Comparison of ENCODE assay signal across 31 mouse cellular contexts in the genomic region with DNA sequence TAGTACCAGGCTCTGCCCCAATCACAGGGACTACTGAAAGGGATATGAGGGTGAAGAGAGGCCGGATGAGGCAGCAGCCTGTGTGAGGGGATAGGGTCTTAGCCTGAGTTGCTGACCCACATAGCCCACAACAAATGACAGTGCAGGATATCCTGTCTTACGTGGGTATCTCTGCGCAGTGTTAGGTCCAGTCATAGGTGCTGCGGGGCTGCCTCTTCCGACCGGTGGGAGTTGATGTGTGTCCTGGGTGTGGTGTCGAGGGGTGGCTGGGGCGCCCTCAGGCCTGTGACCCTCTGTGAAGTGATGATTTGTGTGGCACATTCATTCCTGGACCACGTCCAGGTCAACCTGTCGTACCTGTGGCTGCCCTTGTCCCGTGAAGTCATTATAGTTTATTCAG. TPM values are rescaled to one million over a fixed set of nuclear protein-coding genes. Genes with fewer than 3 reads are reported as not detected.
DNase-seq lines count a peak whose midpoint lies in the region; ATAC-seq and TF ChIP-seq lines count a peak whose summit lies in the region.
"Had no signal": no experiment of that assay in that cellular context is flagged by ENCODE, and none has a peak within 500 bp of the region (broad histone marks: within the 10 kb centered on the region; RNA-seq: fewer than 3 reads in every experiment).

No protein-coding gene starts in this region.

- H3K4me1 ChIP-seq in liver, embryonic 12.5 days = peaks cover 16% of the 10 kb centered on the region
- H3K4me1 ChIP-seq in liver, embryonic 14.5 days (replicated peaks; ENCODE audit: control insufficient read depth in 2 of 2, insufficient read depth in 2 of 2, low read length in 1 of 2) = no peaks in the 10 kb centered on the region
- no peaks in the 10 kb centered on the region for H3K4me1 ChIP-seq in stomach, postnatal 0 days (replicated peaks; ENCODE audit: control insufficient read depth, insufficient read depth)
- H3K4me1 ChIP-seq: embryonic facial prominence, embryonic 13.5 days; forebrain, embryonic 10.5 days; forebrain, embryonic 13.5 days; heart, embryonic 12.5 days; heart, embryonic 15.5 days; hindbrain, embryonic 13.5 days had no signal

- no peaks in the 10 kb centered on the region for H3K27me3 ChIP-seq in liver, embryonic 12.5 days (replicated peaks)
- no peaks in the 10 kb centered on the region for H3K27me3 ChIP-seq in liver, embryonic 14.5 days (ENCODE audit: control insufficient read depth, insufficient read depth, low read length)
- H3K27me3 ChIP-seq in stomach, postnatal 0 days (ENCODE audit: control insufficient read depth, insufficient read depth, low read length) = no peaks in the 10 kb centered on the region
- H3K27me3 ChIP-seq: CH12.LX; embryonic facial prominence, embryonic 13.5 days; forebrain, embryonic 13.5 days; heart, embryonic 12.5 days; heart, embryonic 15.5 days; hindbrain, embryonic 13.5 days had no signal

- TF ChIP-seq EP300 in liver, embryonic 14.5 days (IDR thresholded peaks at IDR 0.05; ENCODE audit: low read depth) = peak; percentile 23; the same call in 1 of the 2 replicates
- TF ChIP-seq EP300 in stomach, postnatal 0 days (optimal IDR thresholded peaks at IDR 0.05) = no peak

- no peak overlapping the region for H3K4me2 ChIP-seq in liver, embryonic 12.5 days
- H3K4me2 ChIP-seq in liver, embryonic 14.5 days (ENCODE audit: low read depth) = no peak overlapping the region
- H3K4me2 ChIP-seq in stomach, postnatal 0 days (replicated peaks; ENCODE audit: low read depth) = no peak overlapping the region
- H3K4me2 ChIP-seq: embryonic facial prominence, embryonic 13.5 days; forebrain, embryonic 13.5 days; heart, embryonic 12.5 days; heart, embryonic 15.5 days; hindbrain, embryonic 13.5 days had no signal

- H3K36me3 ChIP-seq in liver, embryonic 12.5 days = peaks cover 48% of the 10 kb centered on the region
- H3K36me3 ChIP-seq in liver, embryonic 14.5 days (replicated peaks; ENCODE audit: control insufficient read depth, insufficient read depth, low read depth) = peaks cover 39% of the 10 kb centered on the region
- no peaks in the 10 kb centered on the region for H3K36me3 ChIP-seq in stomach, postnatal 0 days (ENCODE audit: control insufficient read depth, insufficient read depth, low read length)
- H3K36me3 ChIP-seq: heart, embryonic 15.5 days had no signal

- WGBS in liver, embryonic 12.5 days (ENCODE audit: insufficient replicate concordance) = 81% methylated on average over 11 of the region's 11 CpGs
- 81% methylated on average over 11 of the region's 11 CpGs for WGBS in liver, embryonic 14.5 days (ENCODE audit: insufficient replicate concordance)
- 82% methylated on average over 11 of the region's 11 CpGs for WGBS in stomach, postnatal 0 days

- peak; percentile 31 for ATAC-seq in liver, embryonic 12.5 days
- ATAC-seq in liver, embryonic 14.5 days (ENCODE audit: insufficient read depth) = peak; percentile 36; the same call in 1 of the 2 replicates
- 0 out of 2 replicates have a peak, but pooled peaks have one; percentile 28 for ATAC-seq in stomach, postnatal 0 days (ENCODE audit: low FRiP score, low TSS enrichment)
- ATAC-seq: forebrain, embryonic 13.5 days; forebrain, embryonic 16.5 days; hindbrain, postnatal 0 days; Patski had no signal

- DNase-seq in adrenal gland, adult 8-10 months = peak; percentile 29
- DNase-seq in adrenal gland, adult 18-20 months (ENCODE audit: low spot score in 2 of 2) = no peak
- no peak for DNase-seq in liver
- DNase-seq in liver, embryonic 14.5 days (ENCODE audit: low read depth in 3 of 3, low spot score in 3 of 3) = no peak
- no peak for DNase-seq in stomach, postnatal 0 days (ENCODE audit: low spot score)
- no peak for DNase-seq in frontal cortex, postnatal 25 days (ENCODE audit: low spot score in 2 of 2)
- no peak for DNase-seq in ovary, postnatal 36 days (ENCODE audit: low spot score)
- DNase-seq: cerebellum, adult 11-12 months; cerebellum, adult 8-10 months; cerebellum, postnatal 10 days; cerebellum, postnatal 36 days; embryo, embryonic 11 days; gastrocnemius, postnatal 25 days; heart, adult 18-20 months; heart, postnatal 10 days; heart, postnatal 36 days had no signal

- H3K27ac ChIP-seq in liver, embryonic 12.5 days = peak overlapping the region; percentile 43; the same call in 1 of the 2 replicates
- no peak overlapping the region for H3K27ac ChIP-seq in liver, embryonic 14.5 days
- H3K27ac ChIP-seq in stomach, postnatal 0 days (replicated peaks) = no peak overlapping the region
- H3K27ac ChIP-seq: embryonic facial prominence, embryonic 10.5 days; embryonic facial prominence, embryonic 13.5 days; forebrain, embryonic 10.5 days; forebrain, embryonic 13.5 days; heart, embryonic 15.5 days; hindbrain, embryonic 10.5 days; hindbrain, embryonic 13.5 days; hindbrain, postnatal 0 days had no signal

- no peak overlapping the region for H3K4me3 ChIP-seq in liver, embryonic 12.5 days
- H3K4me3 ChIP-seq in liver, embryonic 14.5 days (ENCODE audit: insufficient read depth in 1 of 2, low read depth in 2 of 2, low read length in 2 of 2) = no peak overlapping the region
- no peak overlapping the region for H3K4me3 ChIP-seq in stomach, postnatal 0 days (ENCODE audit: low read depth, low read length)
- H3K4me3 ChIP-seq: embryonic facial prominence, embryonic 10.5 days; embryonic facial prominence, embryonic 13.5 days; erythroblast, embryonic 14.5 days; forebrain, embryonic 10.5 days; forebrain, embryonic 13.5 days; heart, embryonic 12.5 days; heart, embryonic 15.5 days; hindbrain, embryonic 10.5 days; hindbrain, embryonic 13.5 days had no signal

- TF ChIP-seq CTCF in liver, embryonic 14.5 days (IDR thresholded peaks at IDR 0.05; ENCODE audit: low read depth) = no peak
- no peak for TF ChIP-seq CTCF in stomach, postnatal 0 days (IDR thresholded peaks at IDR 0.05; ENCODE audit: low read depth)

- no peak overlapping the region for H3K9ac ChIP-seq in liver, embryonic 12.5 days
- H3K9ac ChIP-seq in liver, embryonic 14.5 days (replicated peaks) = no peak overlapping the region
- no peak overlapping the region for H3K9ac ChIP-seq in stomach, postnatal 0 days (ENCODE audit: low read length)
- H3K9ac ChIP-seq: embryonic facial prominence, embryonic 13.5 days; forebrain, embryonic 13.5 days; heart, embryonic 12.5 days; heart, embryonic 15.5 days; hindbrain, embryonic 13.5 days had no signal

- H3K9me3 ChIP-seq in liver, embryonic 12.5 days (replicated peaks) = no peaks in the 10 kb centered on the region
- no peaks in the 10 kb centered on the region for H3K9me3 ChIP-seq in liver, embryonic 14.5 days (ENCODE audit: control insufficient read depth, low read length)
- no peaks in the 10 kb centered on the region for H3K9me3 ChIP-seq in stomach, postnatal 0 days (ENCODE audit: control insufficient read depth, low read length)
- H3K9me3 ChIP-seq: embryonic facial prominence, embryonic 10.5 days; embryonic facial prominence, embryonic 13.5 days; forebrain, embryonic 10.5 days; forebrain, embryonic 13.5 days; G1E; heart, embryonic 12.5 days; heart, embryonic 15.5 days; hindbrain, embryonic 10.5 days; hindbrain, embryonic 13.5 days had no signal

RNA-seq across cellular contexts. Expression of gene Tpbgl, which starts 20.6 kb away (rescaled TPM):
- 10 to 100 TPM; 29.8 to 42.0 (median 36.0) TPM for total RNA-seq in adrenal gland, adult 8-10 months (2022)
- total RNA-seq in adrenal gland, adult 18-20 months (2021) = 10 to 100 TPM; 17.5 to 29.5 TPM
- 0.31 and 0.42 TPM in 2 replicates for polyA plus RNA-seq in liver, embryonic 12.5 days (2016; fragmentation: Nextera tagmentation; extraction: Ambion mirVana)
- 0.12 and 0.13 TPM in 2 replicates for polyA plus RNA-seq in liver, embryonic 14.5 days (2012; rRNA removed)
- 0.14 and 0.24 TPM in 2 replicates for polyA plus RNA-seq in liver, embryonic 14.5 days (2014; fragmentation: Nextera tagmentation; extraction: Ambion mirVana)
- polyA plus RNA-seq in stomach, postnatal 0 days (2015; fragmentation: Nextera tagmentation; extraction: Ambion mirVana) = 1.5 and 1.7 TPM in 2 replicates
- polyA plus RNA-seq: G1E had no signal
